Mouse (Mus musculus): ENCODE results near the gene Slc25a15.

The Slc25a15 gene

GRCm38 (mm10) chr8:22398142-22398951, at the start of gene Slc25a15:
TSS of gene Slc25a15 (minus strand) at chr8:22398597.
- DNase-seq (ENCODE audit: low read depth), result peak; percentile 95

GRCm38 (mm10) chr8:22411971-22412370, 13.6 kb upstream of the Slc25a15 start:
- DNase-seq (ENCODE audit: low read depth), result no peak

GRCm38 (mm10) chr8:22411282-22411702, 12.9 kb upstream of the Slc25a15 start, which contains the start of gene Mrps31:
TSS of gene Mrps31 (plus strand) at chr8:22411361.
- DNase-seq (ENCODE audit: low read depth), result peak; percentile 96

- no peak for DNase-seq (ENCODE audit: low read depth)
Measured at GRCm38 (mm10) chr8:22410688-22411281, 12.4 kb upstream of the Slc25a15 start.

GRCm38 (mm10) chr8:22405733-22406132, 7.3 kb upstream of the Slc25a15 start:
- DNase-seq (ENCODE audit: low read depth), result no peak

GRCm38 (mm10) chr8:22403235-22403634, 4.8 kb upstream of the Slc25a15 start:
- DNase-seq (ENCODE audit: low read depth), result no peak

- DNase-seq (ENCODE audit: low read depth), result no peak
Measured at GRCm38 (mm10) chr8:22400593-22400992, 2.2 kb upstream of the Slc25a15 start.

GRCm38 (mm10) chr8:22399285-22399880, 986 bp upstream of the Slc25a15 start:
- DNase-seq (ENCODE audit: low read depth), result peak; percentile 35

- no peak for DNase-seq (ENCODE audit: low read depth)
Measured at GRCm38 (mm10) chr8:22397811-22398141, 621 bp downstream of the Slc25a15 start.

- no peak for DNase-seq (ENCODE audit: low read depth)
Measured at GRCm38 (mm10) chr8:22395256-22395655, 3.1 kb downstream of the Slc25a15 start.

GRCm38 (mm10) chr8:22394471-22394870, 3.9 kb downstream of the Slc25a15 start:
- no peak for DNase-seq (ENCODE audit: low read depth)

GRCm38 (mm10) chr8:22390766-22391463, 7.5 kb downstream of the Slc25a15 start:
- peak; percentile 14 for DNase-seq (ENCODE audit: low read depth)

GRCm38 (mm10) chr8:22389874-22390273, 8.5 kb downstream of the Slc25a15 start:
- DNase-seq (ENCODE audit: low read depth), result no peak

- DNase-seq (ENCODE audit: low read depth), result no peak
Measured at GRCm38 (mm10) chr8:22385158-22385557, 13.2 kb downstream of the Slc25a15 start.

- DNase-seq (ENCODE audit: low read depth), result peak; percentile 15
Measured at GRCm38 (mm10) chr8:22382824-22383595, 15.4 kb downstream of the Slc25a15 start.

GRCm38 (mm10) chr8:22380934-22381333, 17.5 kb downstream of the Slc25a15 start:
- no peak for DNase-seq (ENCODE audit: low read depth)

- peak; percentile 62 for DNase-seq (ENCODE audit: low read depth)
Measured at GRCm38 (mm10) chr8:22376903-22377302, 21.5 kb downstream of the Slc25a15 start.

GRCm38 (mm10) chr8:22376311-22376710, 22.1 kb downstream of the Slc25a15 start:
- no peak for DNase-seq (ENCODE audit: low read depth)

GRCm38 (mm10) chr8:22359882-22360281, 38.5 kb downstream of the Slc25a15 start:
- DNase-seq (ENCODE audit: low read depth), result no peak

- no peak for DNase-seq (ENCODE audit: low read depth)
Measured at GRCm38 (mm10) chr8:22359359-22359758, 39.0 kb downstream of the Slc25a15 start.

- DNase-seq (ENCODE audit: low read depth), result no peak
Measured at GRCm38 (mm10) chr8:22335426-22335825, 63.0 kb downstream of the Slc25a15 start.

Data from NIH3T3 (cell line).